Mouse (Mus musculus) urinary bladder, postnatal 10 days (tissue): ENCODE data around the gene Plac8.

Experiments used
- DNase-seq: peaks from one replicate; pipeline ENCODE4 v3.0.0; 2022; ENCODE audit warnings: low spot score

The Plac8 gene

GRCm38 (mm10) chr5:100578863-100579411 lies 6.9 kb upstream of the Plac8 start:
- DNase-seq, result no peak

DNA sequence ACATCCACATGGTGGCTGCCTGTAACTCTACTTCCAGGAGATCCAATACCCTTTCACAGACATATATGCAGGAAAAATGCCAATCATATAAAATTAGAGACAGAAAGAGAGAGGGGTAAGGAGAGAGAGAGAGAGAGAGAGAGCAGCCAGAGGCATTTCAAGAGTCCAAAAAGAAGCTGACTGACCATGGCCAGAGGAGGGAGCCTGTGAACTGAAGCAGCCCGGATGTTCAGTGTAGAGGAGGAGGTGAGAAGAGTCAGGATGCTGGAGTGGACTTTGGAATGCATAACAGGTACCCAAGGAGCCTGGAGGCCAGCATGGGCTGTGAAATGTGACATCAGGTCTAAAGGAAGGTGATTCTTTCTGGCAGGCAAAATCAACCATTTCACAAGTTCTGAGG lies 2.7 kb upstream of the Plac8 start:
- DNase-seq, result no peak

DNA sequence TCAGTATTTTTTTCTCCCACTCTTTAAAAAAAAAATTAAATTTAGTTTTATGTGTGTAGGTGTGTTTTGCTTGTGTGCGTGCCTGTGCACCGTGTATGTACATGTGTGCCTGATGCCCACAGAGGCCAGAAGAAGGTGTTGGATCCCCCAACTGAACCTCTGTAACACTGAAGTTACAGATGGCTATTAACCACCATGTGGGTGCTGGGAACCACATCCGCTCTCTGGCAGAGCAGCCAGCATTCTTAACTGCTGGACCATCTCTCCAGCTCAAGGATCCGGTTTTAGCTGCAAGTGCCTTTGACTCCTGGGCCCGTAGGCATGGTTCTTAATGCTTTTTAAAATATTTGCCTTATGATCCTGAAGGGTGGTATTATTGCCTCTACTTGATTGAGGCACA lies 1.2 kb upstream of the Plac8 start:
- no peak for DNase-seq

- DNase-seq, result no peak
Observed at GRCm38 (mm10) chr5:100570716-100571115, 1.3 kb downstream of the Plac8 start.

DNA sequence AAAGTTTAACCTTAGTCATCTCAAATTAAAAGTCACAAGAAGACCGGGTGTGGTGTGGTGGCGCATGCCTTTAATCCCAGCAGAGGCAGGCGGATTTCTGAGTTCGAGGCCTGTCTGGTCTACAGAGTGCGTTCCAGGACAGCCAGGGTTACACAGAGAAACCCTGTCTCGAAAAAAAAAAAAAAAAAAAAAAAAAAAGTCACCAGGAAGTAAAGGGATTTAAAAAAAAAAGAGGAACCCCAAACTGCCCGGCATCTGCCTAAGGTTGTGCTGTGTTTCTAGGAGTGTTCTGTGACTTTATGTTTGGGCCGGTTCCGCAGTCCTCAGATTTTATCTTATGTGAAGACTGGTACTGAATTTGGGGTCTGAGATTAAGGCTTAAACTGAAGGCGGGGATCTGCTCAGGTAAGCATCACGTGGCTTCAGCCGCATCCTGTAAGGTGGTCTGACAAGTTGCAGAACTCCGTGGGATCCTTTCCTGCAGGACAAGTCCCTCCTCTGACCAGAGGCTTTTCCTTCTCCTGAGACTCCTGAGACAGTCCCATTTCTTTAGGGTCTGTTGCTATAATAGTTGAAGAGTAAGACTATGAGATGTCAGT lies 1.9 kb downstream of the Plac8 start:
- DNase-seq, result no peak

DNA sequence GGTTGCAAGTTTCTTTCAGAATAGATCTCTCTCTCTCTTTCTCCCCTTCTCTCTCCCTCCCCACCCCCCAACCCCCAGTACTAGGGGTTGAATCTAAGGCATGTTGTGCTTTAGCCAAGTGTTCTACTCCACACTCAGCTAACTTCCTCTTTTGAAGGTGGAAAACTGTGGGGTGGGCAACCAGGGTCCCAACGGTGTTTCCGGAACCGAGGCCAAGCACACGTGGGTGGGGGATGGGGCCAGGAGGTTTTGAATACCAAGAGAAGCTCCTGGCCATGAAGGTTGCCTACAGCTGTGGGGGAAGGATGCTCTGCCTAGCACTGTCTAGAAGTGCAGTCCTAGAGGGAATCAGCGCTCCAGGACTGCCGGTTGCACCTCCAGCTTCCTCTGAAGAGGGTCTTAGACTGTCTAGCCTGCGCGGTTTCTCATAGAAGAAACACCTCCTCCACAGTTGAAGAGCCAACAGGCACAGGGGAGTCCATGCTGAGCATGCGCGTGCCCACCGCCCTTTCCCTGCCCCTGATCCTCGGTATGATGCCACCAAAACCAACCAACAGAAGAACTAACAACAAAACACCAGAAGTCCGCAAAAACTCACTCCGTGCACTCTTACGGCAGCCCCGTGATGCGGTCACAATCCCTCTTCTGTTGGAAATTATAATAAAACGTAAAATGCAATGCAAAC lies 2.7 kb downstream of the Plac8 start:
- no peak for DNase-seq

GRCm38 (mm10) chr5:100568802-100569201 lies 3.2 kb downstream of the Plac8 start:
- DNase-seq, result no peak

DNA sequence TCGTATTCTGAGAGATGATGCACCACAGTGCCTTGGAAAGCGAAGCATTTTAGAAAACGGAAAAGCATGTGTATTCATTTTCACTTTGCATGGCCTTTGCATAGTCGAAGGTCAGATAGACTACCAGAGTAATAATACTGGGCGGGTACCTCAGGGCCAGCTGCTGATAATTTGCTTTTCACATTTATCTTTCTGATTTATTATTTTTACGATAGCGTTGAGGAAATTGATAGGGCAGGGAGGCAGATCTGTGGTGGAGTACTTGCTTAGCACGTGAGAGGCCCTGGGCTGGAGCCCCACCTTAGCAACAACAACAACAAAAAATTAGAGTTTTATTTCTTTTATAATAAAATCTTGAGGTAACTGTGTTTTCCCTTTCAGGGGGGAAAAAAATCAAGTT lies 3.9 kb downstream of the Plac8 start:
- DNase-seq, result no peak

DNA sequence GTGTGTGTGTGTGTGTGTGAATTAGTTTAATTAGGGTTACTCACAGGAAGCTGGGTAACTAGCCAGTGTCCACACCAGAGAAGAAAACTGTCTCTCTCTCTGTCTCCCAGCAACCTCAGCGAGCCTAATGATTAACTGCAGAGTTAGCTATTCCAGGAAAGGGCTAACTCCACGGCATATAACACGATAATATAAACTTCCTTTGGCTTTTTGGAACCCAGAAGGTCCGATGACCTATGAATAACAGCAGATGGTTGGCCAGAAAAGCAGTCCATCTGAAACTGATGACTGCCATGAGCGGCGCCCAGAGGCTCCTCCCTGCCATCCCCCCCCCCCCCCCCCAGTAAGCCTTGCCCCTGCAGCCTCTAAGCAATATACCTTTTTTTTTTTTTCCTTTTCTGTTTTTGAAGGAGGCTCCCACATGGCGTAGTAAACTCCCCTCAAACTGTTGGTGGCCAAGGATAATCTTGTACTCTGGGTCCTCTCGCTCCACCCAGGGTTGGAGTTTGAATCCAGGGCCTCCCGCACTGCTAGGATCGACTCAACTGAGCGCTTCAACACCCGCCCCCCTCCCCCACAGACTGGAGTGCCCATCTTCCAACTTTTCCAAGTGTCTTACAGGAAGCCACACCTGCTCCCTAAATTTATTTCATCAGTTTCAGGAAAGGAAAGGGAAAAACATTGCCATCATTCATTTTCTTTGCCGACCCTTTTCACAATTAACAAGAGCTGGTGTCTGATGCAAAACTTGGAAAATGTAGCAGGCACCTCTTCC lies 4.6 kb downstream of the Plac8 start:
- no peak for DNase-seq

GRCm38 (mm10) chr5:100566798-100567197 lies 5.2 kb downstream of the Plac8 start:
- DNase-seq, result no peak

DNA sequence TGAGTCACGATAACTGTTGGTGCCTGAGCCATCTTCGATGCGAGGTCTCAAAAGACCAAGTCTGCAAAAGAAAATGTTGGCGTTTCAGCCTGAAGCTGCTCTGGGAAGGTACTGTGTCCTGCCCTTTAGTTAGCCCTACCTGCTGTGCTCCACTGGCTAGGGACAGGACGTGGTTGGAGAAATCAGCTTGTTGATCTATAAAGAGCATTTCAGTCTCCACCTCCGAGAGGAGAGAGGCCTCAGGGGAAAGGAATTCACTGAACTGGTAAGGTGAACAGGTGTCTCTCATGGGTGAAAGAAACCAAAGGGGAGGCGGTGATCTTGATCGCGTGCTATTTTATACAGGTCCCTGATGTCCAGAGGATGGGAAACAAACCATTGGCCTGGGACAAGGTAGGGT lies 9.3 kb downstream of the Plac8 start:
- DNase-seq, result no peak

DNA sequence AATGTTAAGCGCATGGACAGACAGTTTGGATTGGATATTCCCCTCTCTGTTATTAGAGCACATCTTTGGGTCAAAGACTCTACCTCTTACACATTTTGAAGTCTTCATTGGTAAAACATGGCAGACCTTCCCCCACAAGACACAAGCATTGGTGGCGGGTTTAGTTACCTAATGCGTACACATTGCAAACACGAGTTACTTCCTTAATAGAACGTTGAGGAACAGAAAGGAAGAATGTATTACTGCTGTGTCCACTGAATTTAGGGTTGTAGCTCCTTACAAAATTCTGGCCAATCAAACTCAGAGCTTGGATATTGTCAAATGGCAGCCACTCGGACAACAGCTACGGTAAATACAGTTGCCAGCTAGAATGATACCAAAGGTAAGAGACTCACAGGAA lies 12.7 kb downstream of the Plac8 start:
- no peak for DNase-seq

- no peak for DNase-seq
Observed at GRCm38 (mm10) chr5:100558783-100559182, 13.3 kb downstream of the Plac8 start.

DNA sequence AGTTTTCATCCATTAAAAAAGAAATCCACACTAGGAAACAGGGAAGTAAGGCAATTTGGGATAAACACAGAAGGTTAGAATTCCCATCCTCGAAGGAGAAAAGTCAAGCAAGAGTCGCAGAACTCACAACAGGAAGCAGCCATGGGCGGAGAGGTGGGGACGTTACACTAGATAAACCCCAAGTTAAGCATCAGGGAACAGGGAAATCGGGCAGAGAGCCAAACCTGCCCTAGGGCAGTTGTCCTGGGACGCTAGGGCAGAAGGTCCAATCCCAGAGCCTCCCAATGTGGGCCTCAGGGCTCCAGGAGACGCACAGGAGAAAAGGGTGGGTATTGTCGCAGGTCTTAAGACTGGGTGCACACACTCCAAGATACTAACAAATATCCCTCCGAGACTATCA lies 14.5 kb downstream of the Plac8 start:
- DNase-seq, result no peak

DNA sequence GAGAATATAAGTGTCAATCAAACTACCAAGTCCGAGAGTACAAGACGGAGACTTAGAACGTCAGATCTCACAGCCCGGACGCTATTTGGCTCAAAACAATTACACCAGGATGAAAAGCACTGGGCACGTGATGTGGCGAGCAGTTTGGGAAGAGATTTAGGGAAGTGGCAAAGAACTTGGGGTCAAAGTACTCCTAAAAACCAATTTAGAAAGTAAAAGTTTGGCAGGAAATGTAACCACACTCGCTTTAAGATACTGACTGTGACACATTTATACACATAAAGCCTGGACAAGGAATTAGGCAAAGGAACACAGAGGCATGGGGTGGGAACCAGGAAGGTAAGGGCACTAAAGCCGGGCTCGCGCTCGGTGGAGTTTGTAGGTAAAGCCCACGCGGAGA lies 15.0 kb downstream of the Plac8 start:
- DNase-seq, result no peak

DNA sequence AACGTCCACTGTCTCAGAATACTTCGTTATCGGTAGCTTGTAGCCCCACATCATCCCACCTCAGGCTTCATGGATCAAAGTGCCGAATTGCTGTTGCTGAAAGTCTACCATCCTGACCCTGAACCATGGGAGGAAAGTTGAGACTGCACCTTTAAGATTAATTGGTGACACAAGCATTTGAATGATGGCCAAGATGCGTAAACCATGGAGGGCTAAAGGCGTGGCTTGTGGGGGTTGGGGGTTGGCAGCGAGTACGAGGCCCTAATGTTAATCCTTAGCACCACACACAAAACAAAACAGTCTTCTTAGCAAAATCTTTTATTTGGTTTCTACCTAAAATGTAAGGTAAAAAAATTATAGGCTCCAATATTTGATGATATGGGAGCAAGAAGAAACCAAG lies 18.6 kb downstream of the Plac8 start:
- no peak for DNase-seq

GRCm38 (mm10) chr5:100551952-100552351 lies 20.1 kb downstream of the Plac8 start:
- DNase-seq, result no peak

GRCm38 (mm10) chr5:100550151-100550550 lies 21.9 kb downstream of the Plac8 start:
- DNase-seq, result no peak

DNA sequence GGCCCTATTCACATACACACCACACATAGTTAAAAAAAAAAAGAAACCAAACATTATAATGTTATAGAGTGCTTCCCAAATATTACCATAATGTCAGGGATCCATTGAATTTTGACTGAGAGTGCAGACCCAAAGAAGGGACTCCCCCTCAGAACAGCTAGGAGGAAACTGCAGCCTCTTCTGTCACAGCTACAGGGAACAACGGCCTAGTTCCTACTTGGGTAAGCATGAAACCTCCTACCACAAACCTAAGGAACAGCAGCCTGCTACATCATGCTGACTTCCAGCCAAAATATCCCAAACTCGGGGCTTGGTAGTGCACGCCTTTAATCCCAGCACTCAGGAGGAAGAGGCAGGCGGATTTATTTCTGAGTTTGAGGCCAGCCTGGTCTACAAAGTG lies 22.7 kb downstream of the Plac8 start:
- no peak for DNase-seq

DNA sequence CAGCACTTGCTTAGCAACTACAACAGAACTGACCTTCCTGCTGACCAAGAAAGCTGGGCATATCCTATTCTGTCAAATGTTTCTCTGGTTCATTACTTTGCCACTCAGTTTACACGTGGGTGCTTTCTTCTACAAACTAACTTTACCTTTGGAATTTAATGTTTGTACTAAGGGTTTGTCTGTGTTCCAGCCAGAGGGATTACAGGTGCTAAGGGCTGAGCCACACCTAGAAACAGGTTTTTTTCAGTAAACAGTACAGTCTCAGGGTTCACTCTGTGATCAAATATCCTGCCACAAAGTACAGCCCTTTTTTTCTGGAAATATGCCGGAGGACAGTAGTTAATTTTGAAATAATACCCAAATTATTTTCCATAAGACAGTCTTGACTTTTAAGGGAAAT lies 23.8 kb downstream of the Plac8 start:
- no peak for DNase-seq

DNA sequence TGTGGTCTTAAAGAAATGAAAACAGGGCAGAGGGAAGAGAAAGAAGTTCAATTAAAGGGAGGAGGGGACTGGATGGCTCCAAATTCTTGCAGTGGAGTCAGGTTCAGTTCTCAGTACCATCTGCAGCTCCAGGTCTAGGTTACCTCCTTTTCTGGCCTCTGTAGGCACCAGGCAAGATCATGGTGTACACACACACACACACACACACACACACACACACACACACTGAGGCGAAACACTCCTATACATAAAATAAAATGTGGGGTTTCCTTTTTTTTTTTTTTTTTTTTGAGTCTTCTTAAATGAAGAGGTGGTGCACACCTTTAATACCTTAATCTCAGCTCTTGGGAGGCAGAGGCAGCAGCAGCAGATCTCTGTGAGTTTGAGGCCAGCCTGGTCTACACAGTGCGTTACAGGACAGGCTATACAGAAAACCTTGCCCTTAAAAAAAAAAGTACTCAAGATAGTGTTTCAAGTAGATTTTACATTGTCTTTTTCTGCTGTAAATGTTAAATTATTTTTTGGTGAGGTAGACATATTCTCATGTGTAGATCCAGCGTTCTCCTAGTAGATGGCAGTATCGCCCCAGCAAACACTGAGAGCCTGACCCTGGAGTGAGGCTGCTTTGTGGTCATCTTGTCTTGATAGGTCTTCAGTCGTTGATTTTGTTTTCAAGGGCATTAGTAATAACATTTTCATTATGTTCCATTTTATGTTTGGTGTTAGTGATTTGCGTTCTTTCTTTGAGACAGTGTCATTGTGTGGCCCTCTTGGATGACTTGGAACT lies 25.6 kb downstream of the Plac8 start:
- no peak for DNase-seq

DNA sequence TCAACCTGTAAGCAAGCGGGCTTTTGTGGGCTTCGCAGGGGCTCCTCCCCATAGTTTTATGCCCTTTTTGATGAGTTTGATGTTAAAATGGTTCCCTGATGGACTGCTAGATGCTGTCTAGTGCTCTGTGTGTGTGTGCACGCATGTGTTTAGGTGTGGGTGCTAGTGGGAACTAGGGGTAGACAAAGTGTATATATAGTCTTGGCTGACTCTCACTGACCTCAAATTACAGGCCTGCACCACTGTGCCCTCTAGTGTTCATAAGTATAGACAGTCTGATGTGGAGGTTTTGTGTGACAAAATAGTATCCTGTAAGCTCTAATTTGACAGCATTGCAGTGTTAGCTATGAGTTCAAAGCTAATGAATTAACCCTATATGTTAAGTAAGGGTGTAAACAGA lies 35.4 kb downstream of the Plac8 start:
- no peak for DNase-seq
